Mouse (Mus musculus): ENCODE measurements at regions not wholly inside any gene's neighbourhood (a gene's known extent, or its start where the extent isn't known, plus 50 kb on each side); places are given as distances from the start of the nearest gene placed in this dataset.

DNA sequence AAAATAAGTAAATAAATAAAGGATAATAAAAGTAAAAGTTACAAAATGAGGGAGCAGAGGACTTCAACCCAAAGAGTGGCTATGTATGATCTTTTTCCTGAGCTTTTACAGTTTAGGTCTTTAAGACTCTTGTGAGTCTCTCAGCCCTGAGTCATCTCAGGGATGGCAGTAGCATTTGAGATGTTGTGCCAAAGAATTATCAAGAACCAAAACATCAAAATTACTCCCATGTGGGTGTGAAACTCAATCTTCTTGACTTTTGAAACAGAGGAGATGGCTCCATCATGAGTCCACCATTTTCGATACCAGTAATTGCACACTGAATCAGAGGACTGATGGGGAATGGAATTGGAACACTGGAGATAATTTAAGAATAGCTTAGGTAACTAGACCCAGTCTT, 174.0 kb upstream of the Egflam start:
- no peak for ATAC-seq (replicated peaks; ENCODE audit: poor library complexity)

DNA sequence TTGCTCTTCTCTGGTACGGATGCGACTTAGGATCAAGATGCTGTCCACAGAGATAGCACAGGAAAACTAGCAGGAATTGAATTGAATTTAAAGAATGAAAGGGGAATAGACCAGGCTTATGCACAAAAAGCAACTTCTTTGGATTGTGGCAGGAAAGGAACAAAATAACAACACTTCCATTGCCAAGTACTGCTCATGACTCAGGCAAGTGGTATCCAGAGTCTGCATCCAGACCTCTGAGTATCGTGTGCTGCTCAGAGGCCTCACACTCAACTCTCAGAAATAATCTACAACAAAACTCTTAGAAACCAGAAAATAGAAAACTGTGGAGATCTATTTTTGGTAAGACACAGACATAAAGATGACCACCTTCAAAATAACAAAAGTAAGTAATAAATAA, 176.1 kb upstream of the Egflam start:
- no peak for ATAC-seq (replicated peaks; ENCODE audit: poor library complexity)

GRCm38 (mm10) chr15:7574811-7575210, 176.6 kb upstream of the Egflam start:
- no peak for ATAC-seq (replicated peaks; ENCODE audit: poor library complexity)

- ATAC-seq (replicated peaks; ENCODE audit: poor library complexity): no peak
Observed at GRCm38 (mm10) chr15:7578439-7578838, 180.2 kb upstream of the Egflam start.

DNA sequence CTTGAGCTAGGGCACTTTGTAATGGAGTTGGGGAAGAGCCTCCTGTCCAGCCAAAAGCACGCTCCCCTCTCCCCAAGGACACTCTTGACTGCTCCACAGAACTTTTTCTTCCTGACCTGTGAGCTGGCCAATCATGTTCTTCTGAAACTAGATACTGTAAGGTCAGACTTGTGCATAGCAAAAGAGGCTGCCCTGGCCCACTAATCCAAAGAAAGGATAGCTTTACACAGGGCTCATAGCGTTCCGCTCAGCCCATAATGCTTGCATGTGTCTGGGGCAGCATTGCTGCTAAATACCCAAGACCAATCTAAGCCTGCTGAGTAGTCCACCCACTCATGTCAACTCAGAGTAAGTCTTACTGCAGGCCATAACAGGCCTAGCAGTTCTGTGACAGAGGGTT, 189.0 kb upstream of the Egflam start:
- no peak for ATAC-seq (replicated peaks; ENCODE audit: poor library complexity)

GRCm38 (mm10) chr15:7591486-7591885, 193.3 kb upstream of the Egflam start:
- no peak for ATAC-seq (replicated peaks; ENCODE audit: poor library complexity)

DNA sequence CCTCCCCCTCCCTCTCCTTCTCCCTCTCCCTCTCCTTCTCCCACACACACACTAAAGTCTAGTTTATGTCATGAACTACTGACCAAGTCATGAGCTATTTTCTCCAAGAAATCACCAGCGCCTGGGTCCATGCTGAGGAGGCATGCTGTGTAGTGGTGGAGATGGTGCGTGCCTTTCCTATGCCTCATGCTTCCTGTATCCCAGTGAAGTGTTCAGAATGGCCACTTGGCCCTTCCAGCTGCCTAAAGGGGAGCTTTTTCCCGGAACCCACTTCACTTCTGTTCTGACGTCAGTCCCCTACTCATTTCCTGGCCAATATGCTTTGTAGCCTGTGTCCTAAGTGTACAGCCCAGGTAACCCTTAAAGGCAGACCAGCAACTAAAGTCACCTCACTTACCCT, 199.1 kb upstream of the Egflam start:
- no peak for ATAC-seq (replicated peaks; ENCODE audit: poor library complexity)

GRCm38 (mm10) chr15:7597805-7598204, 199.6 kb upstream of the Egflam start:
- ATAC-seq (replicated peaks; ENCODE audit: poor library complexity): no peak

- no peak for ATAC-seq (replicated peaks; ENCODE audit: poor library complexity)
Observed at GRCm38 (mm10) chr15:7601540-7601939, 203.3 kb upstream of the Egflam start.

DNA sequence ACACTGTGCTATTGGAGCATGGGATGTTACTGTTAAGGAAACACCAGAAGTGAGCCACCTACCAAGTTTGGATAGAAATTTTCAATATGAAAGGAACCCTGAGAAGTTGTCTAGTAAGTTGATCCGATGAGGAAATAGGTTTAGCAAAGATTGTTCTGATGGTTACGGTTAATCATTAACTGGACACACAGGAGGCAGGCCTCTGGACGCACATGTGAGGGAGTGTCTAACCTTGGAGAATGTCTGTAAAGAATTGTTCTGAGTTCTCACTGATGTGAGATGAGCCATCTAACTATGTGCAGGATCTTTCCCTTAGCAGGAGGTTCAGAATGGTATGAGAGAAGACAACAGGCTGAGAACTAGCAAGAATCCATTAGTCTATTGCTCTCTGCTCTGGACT, 205.8 kb upstream of the Gdnf start:
- ATAC-seq (replicated peaks; ENCODE audit: poor library complexity): no peak

- ATAC-seq (replicated peaks; ENCODE audit: poor library complexity): no peak
Observed at GRCm38 (mm10) chr15:7617954-7618353, 192.7 kb upstream of the Gdnf start.

GRCm38 (mm10) chr15:7623026-7623425, 187.6 kb upstream of the Gdnf start:
- no peak for ATAC-seq (replicated peaks; ENCODE audit: poor library complexity)

DNA sequence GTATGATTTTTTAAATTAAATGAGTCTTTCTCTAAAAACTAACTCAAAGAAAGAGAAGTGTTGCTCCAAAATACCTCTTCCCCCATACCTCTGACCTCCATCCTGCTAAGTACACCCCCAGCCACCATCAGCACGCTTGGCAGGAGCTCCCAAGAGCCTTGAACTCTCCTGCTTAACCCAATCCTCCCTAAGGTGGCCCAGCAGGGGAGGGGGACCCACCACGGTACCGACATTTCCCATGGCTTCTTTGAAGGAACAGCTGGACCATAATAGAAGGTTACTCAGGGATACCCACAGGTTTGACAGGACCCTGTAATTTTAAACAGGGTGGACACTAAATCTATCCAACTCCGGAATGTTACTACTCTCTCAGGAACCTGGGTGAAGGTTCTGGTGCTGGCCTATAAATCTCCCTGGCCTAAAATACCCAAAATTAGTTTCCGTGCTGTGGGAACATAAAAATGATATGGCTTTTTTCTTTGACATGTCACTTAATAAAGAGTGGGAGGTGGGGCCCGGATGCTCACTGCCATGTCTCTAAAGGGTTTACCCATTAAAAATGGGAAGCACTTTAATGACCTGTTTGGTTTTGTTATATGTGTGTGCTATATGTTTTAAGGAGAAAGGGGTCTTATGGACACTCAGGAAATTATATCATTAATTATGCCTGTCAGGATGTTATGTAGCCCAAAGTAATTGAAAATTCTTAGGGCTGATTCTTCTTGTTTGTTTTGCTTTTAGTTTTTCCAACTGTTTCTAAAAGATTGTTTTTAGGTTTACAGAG, 185.8 kb upstream of the Gdnf start:
- no peak for ATAC-seq (replicated peaks; ENCODE audit: poor library complexity)

DNA sequence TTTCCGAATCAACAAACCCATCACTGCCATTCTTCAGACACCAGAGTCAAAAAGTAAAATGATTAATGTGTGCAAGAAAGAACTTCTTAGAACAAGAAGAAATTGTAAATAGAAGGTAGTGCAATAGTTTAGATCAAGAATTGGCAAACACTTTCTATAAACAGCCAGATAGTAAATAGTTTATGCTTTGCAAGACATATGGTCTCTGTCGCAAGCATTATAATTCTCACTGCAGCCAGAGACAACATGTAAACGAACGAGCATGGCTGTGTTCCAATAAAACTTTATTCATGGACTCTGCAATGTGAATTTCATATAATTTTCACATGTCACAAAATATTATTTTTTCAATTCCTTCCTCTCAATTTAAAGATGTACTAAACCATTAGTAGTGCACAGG, 180.8 kb upstream of the Gdnf start:
- ATAC-seq (replicated peaks; ENCODE audit: poor library complexity): no peak

DNA sequence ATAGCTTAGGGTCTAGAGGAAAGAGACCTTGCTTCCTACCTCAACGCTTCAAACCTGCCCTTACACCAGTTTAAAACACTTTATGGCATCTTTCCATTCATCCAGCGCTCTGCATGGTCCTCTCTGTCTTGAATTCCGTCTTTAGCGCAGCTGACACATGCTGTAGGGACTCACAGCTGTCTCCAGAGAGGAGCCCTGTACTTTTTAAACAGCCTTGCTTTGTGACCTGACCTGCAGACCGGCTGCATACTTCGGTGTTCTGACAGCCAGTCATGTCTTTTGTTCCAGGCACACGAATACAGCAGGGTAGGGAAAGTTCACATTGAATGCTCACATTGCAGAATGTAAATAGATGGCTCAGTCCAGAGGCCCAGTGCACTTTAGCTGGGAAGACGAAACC, 175.4 kb upstream of the Gdnf start:
- no peak for ATAC-seq (replicated peaks; ENCODE audit: poor library complexity)

- no peak for ATAC-seq (replicated peaks; ENCODE audit: poor library complexity)
Observed at GRCm38 (mm10) chr15:7639444-7639843, 171.2 kb upstream of the Gdnf start.

DNA sequence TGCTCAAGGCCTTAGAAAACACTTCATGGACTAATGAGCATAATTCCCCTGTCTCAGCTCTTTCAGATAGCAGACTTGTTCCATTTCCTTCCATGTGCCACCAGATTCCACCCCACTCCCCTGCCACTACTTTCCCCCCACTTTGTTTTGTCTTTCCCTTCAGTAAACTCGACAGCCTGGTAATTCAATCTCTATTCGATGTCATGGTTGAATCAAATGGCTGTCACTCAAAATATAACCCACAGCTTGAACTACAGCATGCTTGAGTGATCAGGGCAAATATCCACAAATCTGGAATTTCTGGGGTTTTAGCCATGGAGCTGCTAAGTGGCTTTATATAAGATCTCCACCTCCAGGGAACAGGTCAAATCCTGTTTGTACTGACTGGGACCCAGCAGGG, 168.6 kb upstream of the Gdnf start:
- ATAC-seq (replicated peaks; ENCODE audit: poor library complexity): no peak

DNA sequence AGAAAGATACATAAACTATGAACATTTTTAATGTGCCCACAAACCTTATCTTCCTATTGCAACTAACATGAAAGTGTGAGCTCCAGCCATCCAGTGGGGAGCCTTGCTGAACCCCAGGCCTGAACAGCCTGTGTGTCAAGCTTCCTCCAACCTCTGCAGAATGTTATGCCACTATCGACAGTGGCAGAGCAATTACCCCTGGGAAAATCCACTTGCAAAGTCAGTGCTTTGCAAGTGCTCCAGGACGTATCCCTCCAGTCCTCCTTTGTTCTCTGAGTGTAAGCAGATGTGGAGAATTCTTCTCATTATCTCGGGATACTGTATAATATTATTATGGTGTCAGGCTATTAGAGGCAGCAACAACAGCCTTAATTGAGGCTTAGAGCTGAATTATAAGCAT, 159.9 kb upstream of the Gdnf start:
- ATAC-seq (replicated peaks; ENCODE audit: poor library complexity): no peak

GRCm38 (mm10) chr15:7663888-7664287, 146.8 kb upstream of the Gdnf start:
- ATAC-seq (replicated peaks; ENCODE audit: poor library complexity): no peak

- ATAC-seq (replicated peaks; ENCODE audit: poor library complexity): no peak
Observed at GRCm38 (mm10) chr15:7669631-7670030, 141.0 kb upstream of the Gdnf start.

GRCm38 (mm10) chr15:7676970-7677369, 133.7 kb upstream of the Gdnf start:
- no peak for ATAC-seq (replicated peaks; ENCODE audit: poor library complexity)

DNA sequence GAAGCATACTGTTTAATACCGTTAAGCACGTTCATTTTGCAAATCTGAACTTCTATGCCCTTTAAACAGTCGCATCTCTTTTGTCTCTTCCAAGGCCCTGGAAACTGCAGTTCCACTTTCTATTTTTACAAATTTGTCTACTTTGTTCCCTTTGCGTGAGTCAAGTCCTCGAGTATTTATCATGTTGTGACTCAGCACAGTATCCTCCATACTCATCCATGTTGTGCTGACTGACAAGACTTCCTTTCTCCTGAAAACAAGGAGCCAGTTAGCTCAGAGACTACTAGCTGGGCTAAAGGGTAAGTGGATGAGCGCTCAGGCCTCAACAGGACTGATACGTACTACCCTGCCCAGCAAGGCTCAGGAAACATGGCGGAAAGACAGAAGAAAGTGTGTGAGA, 131.9 kb upstream of the Gdnf start:
- ATAC-seq (replicated peaks; ENCODE audit: poor library complexity): no peak

DNA sequence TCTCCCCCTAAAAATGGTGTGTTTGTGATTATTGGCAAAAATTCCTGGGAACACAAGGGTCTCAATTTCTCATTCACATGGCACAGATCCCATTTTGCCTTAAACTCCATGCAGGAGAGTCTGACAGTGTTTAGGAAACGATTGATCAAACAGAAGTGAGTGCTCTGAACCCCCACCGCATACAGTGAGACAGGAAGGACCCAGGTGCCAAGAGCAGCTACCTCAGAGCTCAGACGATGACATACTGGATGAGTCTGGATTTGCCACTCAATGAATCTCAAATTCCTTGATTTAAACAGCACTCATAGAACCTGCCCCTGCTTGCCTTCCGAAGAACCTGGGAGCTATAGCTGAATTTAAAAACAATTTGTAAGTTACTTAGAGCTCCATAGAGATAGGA, 129.6 kb upstream of the Gdnf start:
- no peak for ATAC-seq (replicated peaks; ENCODE audit: poor library complexity)

Measured in megakaryocyte progenitor cell, adult 5-6 weeks (primary cell).